Mouse (Mus musculus): ENCODE results near the gene Ckmt1.

The Ckmt1 gene

GRCm38 (mm10) chr2:121412843-121413386, 55.4 kb downstream of the Ckmt1 start:
- DNase-seq (ENCODE audit: low spot score in 2 of 2), result no peak
